Comparison of ENCODE assay signal across 13 mouse cellular contexts in genomic region chr1:144313318-144313717, GRCm38 (mm10).
"Had no signal": no experiment of that assay in that cellular context is flagged by ENCODE, and none has a peak within 500 bp of the region (broad histone marks: within the 10 kb centered on the region; RNA-seq: fewer than 3 reads in every experiment).

No protein-coding gene starts in this region.

- ATAC-seq: intestine, postnatal 0 days; liver, embryonic 12.5 days; midbrain, embryonic 15.5 days had no signal

- H3K36me3 ChIP-seq: limb, embryonic 15.5 days; liver, embryonic 12.5 days; midbrain, embryonic 15.5 days; neural tube, embryonic 13.5 days had no signal

- H3K27ac ChIP-seq: limb, embryonic 15.5 days; liver, embryonic 12.5 days; midbrain, embryonic 15.5 days; neural tube, embryonic 13.5 days; stomach, postnatal 0 days had no signal

- H3K4me1 ChIP-seq: limb, embryonic 15.5 days; midbrain, embryonic 15.5 days; neural tube, embryonic 13.5 days had no signal

- DNase-seq: kidney, adult 8-10 months; kidney, postnatal 25 days; layer of hippocampus, adult 9-11 months; layer of hippocampus, postnatal 36 days; right cerebral cortex, postnatal 14 days; thymus, adult 18-20 months; thymus, postnatal 14 days had no signal

- H3K9me3 ChIP-seq: limb, embryonic 15.5 days; liver, embryonic 12.5 days; midbrain, embryonic 15.5 days; neural tube, embryonic 13.5 days had no signal

- H3K9ac ChIP-seq: limb, embryonic 15.5 days; liver, embryonic 12.5 days; midbrain, embryonic 15.5 days; neural tube, embryonic 13.5 days had no signal

- H3K4me3 ChIP-seq: limb, embryonic 15.5 days; liver, embryonic 12.5 days; midbrain, embryonic 15.5 days; neural tube, embryonic 13.5 days had no signal

- H3K27me3 ChIP-seq: limb, embryonic 15.5 days; liver, embryonic 12.5 days; midbrain, embryonic 15.5 days; neural tube, embryonic 13.5 days had no signal
